Mouse (Mus musculus): Measurements from ENCODE around the gene Actn1.
A peak's percentile ranks its signal among the peaks of the same experiment; 100 is the strongest.

Gene Actn1

GRCm38 (mm10) chr12:80181831-80182230 is 78.3 kb downstream of the Actn1 start:
- DNase-seq: no peak

GRCm38 (mm10) chr12:80178035-80178434 is 82.1 kb downstream of the Actn1 start:
- DNase-seq: no peak

GRCm38 (mm10) chr12:80168736-80169135 is 91.4 kb downstream of the Actn1 start:
- DNase-seq: peak in 1 of 2 experiments; percentile 34

- peak; percentile 83 to 90 for DNase-seq
These were observed 91.9 kb downstream of the Actn1 start for GRCm38 (mm10) chr12:80168178-80168686.

DNA sequence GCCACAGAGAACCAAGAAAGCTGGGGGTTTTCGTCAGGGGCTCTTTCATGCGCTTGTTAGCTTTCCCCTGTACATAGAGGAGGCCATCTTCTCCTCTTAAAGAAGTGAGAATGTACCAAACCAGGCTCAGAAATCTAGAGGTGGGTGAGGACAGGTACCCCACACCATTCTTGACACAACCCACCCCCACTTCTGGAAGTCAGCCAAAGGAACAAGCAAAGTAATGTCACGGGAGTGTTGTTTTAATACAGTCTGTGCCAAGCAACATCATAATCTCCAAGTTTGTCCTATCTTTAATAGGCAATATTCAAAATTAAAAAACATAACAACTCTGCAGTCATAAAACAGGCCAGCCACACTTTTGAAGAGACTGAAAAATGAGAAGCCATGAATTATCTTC is 92.8 kb downstream of the Actn1 start:
- DNase-seq: peak in 1 of 2 experiments; percentile 26

DNA sequence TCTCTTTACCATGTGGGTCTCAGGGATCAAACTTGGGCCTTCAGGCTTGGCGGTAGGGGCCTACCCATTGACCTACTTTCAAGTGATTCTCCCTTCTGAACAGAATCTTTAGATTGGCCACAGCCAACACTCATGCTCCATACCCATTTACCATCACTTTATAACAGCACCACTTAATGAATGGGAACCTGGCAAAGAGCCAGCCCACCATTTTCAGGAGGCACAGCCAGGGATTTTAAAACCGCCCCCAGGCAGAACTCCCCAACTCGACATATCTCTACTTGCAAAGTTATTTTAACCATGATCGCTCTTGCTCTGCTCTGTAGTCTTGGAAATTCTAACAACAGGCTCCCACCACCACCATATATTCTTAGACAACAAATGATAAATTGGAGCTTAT is 93.5 kb downstream of the Actn1 start:
- DNase-seq: peak in 1 of 2 experiments; percentile 15

DNA sequence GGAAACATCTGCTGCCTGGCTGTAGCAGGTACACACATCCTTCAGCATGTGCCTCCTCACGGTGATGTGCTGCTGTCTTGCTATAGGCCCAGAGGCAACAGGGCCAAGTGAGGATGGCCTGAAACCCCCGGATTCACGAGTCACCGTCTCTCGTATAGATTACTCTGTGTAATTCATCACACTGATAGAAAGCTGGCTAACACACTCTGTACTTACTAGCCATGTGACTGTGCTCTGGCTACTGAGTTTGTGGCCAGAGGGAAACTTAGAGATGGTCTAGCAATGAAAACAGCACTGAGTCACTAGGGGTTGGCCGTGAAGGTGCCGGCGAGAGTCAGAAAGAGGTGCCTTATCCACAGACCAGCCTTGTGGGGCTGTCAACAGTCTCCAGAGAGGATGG is 95.6 kb downstream of the Actn1 start:
- DNase-seq: no peak

- DNase-seq: no peak
These were observed 97.7 kb downstream of the Actn1 start for GRCm38 (mm10) chr12:80162448-80162847.

GRCm38 (mm10) chr12:80157675-80158074 is 102.5 kb downstream of the Actn1 start:
- peak in 1 of 2 experiments; percentile 37 for DNase-seq

DNA sequence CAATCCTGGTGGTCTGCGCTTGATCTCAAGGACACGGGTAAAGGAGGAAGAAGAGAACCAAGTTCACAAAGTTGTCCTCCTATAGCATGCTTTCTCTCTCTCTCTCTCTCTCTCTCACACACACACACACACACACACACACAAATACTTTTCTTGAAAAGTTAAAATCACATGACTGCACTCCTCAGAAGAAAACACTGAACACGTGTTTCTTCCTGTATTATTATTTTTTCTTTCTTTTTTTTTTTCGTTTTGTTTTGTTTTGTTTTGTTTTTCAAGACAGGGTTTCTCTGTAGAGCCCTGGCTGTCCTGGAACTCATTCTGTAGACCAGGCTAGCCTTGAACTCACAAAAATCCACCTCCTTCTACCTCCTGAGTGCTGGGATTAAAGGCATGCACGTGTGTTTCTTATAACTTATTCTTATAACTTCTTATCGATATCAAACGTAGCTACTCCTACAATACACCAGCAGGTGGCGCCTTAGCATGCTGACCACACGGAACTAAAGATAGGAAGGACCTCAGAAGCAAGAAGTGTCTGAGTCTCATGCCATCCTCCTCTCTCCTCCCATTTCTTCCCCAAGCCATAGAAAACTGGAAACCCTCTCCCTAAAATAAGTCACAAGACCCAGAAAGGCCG is 106.4 kb downstream of the Actn1 start:
- DNase-seq: peak; percentile 53 to 58

DNA sequence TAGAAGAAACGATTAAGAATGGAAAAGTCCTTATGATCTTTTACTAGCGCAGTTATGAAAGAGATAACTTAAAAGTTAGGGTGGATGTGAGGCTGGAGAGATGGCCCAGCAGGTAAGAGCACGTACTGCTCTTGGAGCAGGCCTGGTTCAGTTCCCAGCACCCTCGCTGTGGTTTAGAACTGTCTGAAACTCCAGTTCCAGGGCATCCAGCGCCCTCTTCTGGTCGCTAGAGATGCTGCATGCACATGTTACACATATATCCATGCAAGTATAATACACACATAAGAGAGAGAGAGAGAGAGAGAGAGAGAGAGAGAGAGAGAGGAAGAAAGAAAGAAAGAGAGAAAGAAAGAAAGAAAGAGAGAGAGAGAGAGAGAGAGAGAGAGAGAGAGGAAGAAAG is 107.1 kb downstream of the Actn1 start:
- DNase-seq: no peak

DNA sequence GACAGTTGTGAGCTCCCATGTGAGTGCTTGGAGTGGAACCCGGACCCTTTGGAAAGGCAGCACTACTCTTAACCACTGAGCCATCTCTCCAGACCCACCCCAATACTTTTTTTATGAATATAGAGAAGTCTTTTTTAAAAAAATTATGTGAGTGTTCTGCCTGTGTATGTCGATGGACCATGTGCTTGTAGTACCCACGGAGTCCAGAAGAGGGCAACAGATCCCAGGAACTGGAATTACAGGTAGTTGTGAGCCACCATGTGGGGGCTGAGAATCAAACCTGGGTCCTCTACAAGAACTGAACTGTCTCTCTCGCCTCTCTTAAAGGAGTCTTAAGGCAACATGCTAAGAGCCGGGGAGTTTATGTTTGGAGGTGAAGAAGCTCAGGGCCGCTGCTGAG is 108.3 kb downstream of the Actn1 start:
- no peak for DNase-seq

- DNase-seq: no peak
These were observed 109.5 kb downstream of the Actn1 start for GRCm38 (mm10) chr12:80150624-80151023.

DNA sequence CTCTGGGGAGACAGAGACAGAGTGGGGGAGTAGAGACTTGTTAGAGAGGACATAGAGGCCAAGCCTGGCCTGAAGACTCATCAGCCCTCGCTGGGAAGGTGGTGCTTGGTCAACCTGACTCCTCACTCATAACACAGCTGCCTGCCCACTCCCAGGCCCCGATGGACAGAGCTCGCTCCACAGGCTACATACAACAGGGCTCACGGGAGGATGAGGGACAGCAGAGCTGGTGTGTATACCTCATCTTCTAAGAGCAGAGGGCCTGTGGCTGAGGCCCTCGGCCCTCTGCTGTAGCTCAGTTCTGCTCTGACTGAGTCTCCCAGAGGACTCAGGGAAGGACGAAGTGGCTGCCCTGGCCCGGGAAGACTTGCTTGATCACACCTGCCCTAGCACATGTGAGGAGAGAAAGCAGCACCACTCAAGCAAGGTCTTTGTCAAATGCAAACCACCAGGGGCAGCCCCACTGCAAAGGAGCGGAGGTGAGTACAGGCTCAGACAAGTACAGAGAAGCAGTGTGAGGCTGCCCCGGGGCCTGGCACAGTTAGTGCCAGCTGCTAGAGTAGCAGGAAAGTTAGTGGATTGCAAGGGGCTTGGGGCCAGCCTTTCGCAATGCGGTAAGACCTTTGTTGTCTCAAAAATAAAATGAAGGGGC is 112.5 kb downstream of the Actn1 start:
- DNase-seq: no peak

DNA sequence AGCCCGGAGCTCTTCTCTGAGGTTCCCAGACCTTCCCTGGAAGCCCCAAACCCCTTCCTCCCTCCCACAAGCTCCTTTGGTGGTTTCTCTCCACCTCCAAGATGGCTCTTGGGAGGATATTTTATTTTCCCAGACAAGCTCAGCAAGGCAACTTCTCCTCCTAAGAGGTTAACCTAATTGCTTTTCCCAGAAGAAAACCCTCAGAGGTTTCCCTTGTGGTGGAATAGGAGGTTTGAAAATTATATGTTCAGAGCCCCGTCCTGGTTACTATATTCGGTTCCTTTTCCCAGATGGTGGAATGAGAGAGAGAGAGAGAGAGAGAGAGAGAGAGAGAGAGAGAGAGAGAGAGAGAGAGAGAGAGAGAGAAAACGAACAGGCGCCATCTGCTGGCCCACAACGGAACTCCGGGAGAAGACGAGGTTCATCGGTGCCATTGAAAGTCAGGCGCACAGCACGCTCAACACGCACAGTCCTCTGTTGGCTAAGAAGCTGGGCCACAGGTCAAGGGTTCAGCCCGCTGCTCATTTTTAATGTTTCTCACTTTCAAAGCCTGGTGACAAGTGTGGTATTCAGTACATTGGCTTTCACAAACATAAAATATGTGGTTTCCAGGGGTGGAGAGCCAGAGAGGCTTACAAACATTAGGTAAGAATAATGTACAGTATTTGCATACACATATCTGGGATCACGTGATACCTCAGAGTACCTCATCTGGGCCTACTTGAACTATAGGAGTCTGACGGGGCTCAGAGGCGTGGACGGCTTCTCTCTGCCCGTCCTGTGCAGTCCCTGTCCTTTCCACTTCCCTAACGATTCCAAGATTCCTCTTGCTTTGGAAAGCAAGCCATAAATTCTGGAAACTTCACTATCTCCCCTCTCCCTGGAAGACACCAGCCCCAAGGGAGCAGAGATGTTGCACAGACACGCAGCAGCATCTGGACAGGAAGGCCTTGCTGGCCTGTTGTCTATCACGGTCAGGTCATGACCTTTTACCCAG is 113.6 kb downstream of the Actn1 start:
- DNase-seq: peak; percentile 68 to 72

- no peak for DNase-seq
These were observed 114.8 kb downstream of the Actn1 start for GRCm38 (mm10) chr12:80145365-80145764.

- no peak for DNase-seq
These were observed 115.3 kb downstream of the Actn1 start for GRCm38 (mm10) chr12:80144846-80145245.

- peak; percentile 31 to 65 for DNase-seq
These were observed 118.7 kb downstream of the Actn1 start for GRCm38 (mm10) chr12:80141470-80141869.

GRCm38 (mm10) chr12:80141011-80141410 is 119.2 kb downstream of the Actn1 start:
- no peak for DNase-seq

GRCm38 (mm10) chr12:80137744-80138143 is 122.4 kb downstream of the Actn1 start:
- no peak for DNase-seq

GRCm38 (mm10) chr12:80137246-80137645 is 122.9 kb downstream of the Actn1 start:
- DNase-seq: no peak

DNA sequence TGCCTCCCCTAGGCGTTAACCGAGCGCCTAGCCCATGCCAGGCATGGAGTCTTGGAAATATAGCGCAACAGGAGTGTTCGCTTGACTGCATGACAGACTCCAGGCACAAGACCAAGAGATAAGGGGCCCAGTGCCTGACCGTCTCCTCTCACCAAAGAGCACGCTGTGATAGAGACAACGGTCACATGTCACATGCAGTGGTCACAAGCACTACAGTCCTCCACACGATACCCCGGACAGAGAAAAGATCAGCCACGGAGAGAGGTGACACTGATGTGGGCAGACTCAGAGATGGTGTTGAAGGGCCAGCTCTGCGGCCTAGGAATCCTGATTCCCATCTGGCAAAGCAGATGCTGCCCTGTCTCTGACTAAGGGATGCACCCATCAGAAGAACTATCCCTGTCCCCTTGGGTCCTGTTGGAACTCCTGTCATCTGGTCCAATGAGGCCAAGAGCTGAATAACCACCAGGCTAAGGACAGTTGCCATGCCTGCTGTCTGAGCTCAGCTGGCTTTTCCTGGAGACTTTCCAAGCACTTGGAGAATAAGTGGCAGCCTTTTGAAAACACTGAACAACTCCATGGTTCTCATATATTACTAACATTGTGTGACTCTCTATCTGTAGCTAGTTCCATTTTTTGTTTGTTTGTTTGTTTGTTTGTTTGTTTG is 123.8 kb downstream of the Actn1 start:
- no peak for DNase-seq

GRCm38 (mm10) chr12:80135173-80135572 is 125.0 kb downstream of the Actn1 start:
- no peak for DNase-seq
